Mouse (Mus musculus) liver, embryonic 13.5 days (tissue): Measurements from ENCODE around the gene Uchl1. TPM values are rescaled to one million over a fixed set of nuclear protein-coding genes. Genes with fewer than 3 reads are reported as not detected.

Experiments
- ATAC-seq: fragments of 200-750 bp; cut with Nextera tagmentation; 2 replicates; pipeline ENCODE4 v1.8.0; 2017; ENCODE audit warnings: low read depth, mild to moderate bottlenecking, moderate number of reproducible peaks, moderate library complexity
- DNase-seq: peaks from one replicate; pipeline ENCODE4 v3.0.0; 2022
- H3K27ac ChIP-seq: fragments of 300-500 bp; sonication (generic); 2 replicates; pipeline ENCODE4 v1.5.1; 2015; ENCODE audit warnings: moderate library complexity, mild to moderate bottlenecking, inconsistent platforms
- H3K27me3 ChIP-seq: fragments of 300-500 bp; sonication (generic); 2 replicates; pipeline ENCODE4 v1.6.1; 2015; ENCODE audit warnings: mild to moderate bottlenecking, inconsistent platforms
- H3K36me3 ChIP-seq: fragments of 300-500 bp; sonication (generic); 2 replicates; pipeline ENCODE4 v1.6.1; 2015; ENCODE audit warnings: mild to moderate bottlenecking, inconsistent platforms
- H3K4me1 ChIP-seq: fragments of 300-500 bp; sonication (generic); replicated peaks from 2 replicates; pipeline ENCODE4 v1.6.1; 2015; ENCODE audit warnings: inconsistent platforms
- H3K4me2 ChIP-seq: fragments of 300-500 bp; sonication (generic); 2 replicates; pipeline ENCODE4 v1.6.1; 2015; ENCODE audit warnings: inconsistent platforms, mild to moderate bottlenecking, moderate library complexity
- H3K4me3 ChIP-seq: fragments of 300-500 bp; sonication (generic); replicated peaks from 2 replicates; pipeline ENCODE4 v1.5.1; 2015; ENCODE audit warnings: mild to moderate bottlenecking, inconsistent platforms
- H3K9ac ChIP-seq: fragments of 300-500 bp; sonication (generic); 2 replicates; pipeline ENCODE4 v1.6.1; 2015; ENCODE audit warnings: mild to moderate bottlenecking, inconsistent platforms
- H3K9me3 ChIP-seq: fragments of 300-500 bp; sonication (generic); replicated peaks from 2 replicates; pipeline ENCODE4 v1.6.1; 2016; ENCODE audit warnings: inconsistent platforms
- WGBS: fragments of 180-500 bp; shearing (Covaris S2); methylation state at CpG from one replicate; pipeline ENCODE4 v1.1.7; 2015; ENCODE audit not compliant: insufficient replicate concordance; 5-methylcytosine and 5-hydroxymethylcytosine counted together
- polyA plus RNA-seq: library from polyadenylated mRNA; unstranded; fragments of >200 nt; fragmentation: Nextera tagmentation; extraction: Ambion mirVana; gene quantifications from 2 replicates; pipeline ENCODE4 v1.2.1, GENCODE M21; 2015

Uchl1 gene
- polyA plus RNA-seq = 1.7 and 2.5 TPM in 2 replicates

GRCm38 (mm10) chr5:66675983-66676382 is at the start of gene Uchl1:
TSS of gene Uchl1 (plus strand) at chr5:66676091.
- peaks cover 6% of the 10 kb centered on the region for H3K4me1 ChIP-seq
- no peak within 1 kb of the TSS for H3K9ac ChIP-seq
- no peaks in the 10 kb centered on the region for H3K36me3 ChIP-seq
- no peak for DNase-seq
- no peak within 1 kb of the TSS for H3K27ac ChIP-seq
- peak within 1 kb of the TSS; percentile 37 for H3K4me3 ChIP-seq
- WGBS = under 1% methylated on average over 20 of the region's 20 CpGs
- H3K4me2 ChIP-seq = peak within 1 kb of the TSS; percentile 60
- no peaks in the 10 kb centered on the region for H3K9me3 ChIP-seq
- H3K27me3 ChIP-seq = peaks cover 48% of the 10 kb centered on the region
- no peak for ATAC-seq

- DNase-seq (no peak), ATAC-seq (no peak)
- Histone ChIP-seq H3K27ac (no peak overlapping the region), H3K27me3 (0 out of 2 replicates have a peak, but pooled peaks cover 2% of the 10 kb centered on the region), H3K4me2 (no peak overlapping the region), H3K4me1 (no peaks in the 10 kb centered on the region), H3K4me3 (no peak overlapping the region), H3K9me3 (no peaks in the 10 kb centered on the region), H3K9ac (no peak overlapping the region), H3K36me3 (no peaks in the 10 kb centered on the region)
- 25% methylated on average over 7 of the region's 7 CpGs for WGBS
These were observed 48.1 kb upstream of the Uchl1 start for GRCm38 (mm10) chr5:66627805-66628204.

- H3K27me3 ChIP-seq = 0 out of 2 replicates have a peak, but pooled peaks cover 2% of the 10 kb centered on the region
- no peaks in the 10 kb centered on the region for H3K9me3 ChIP-seq
- no peak overlapping the region for H3K4me3 ChIP-seq
- H3K4me1 ChIP-seq = no peaks in the 10 kb centered on the region
- H3K36me3 ChIP-seq = no peaks in the 10 kb centered on the region
- H3K27ac ChIP-seq = no peak overlapping the region
- DNase-seq (no peak), ATAC-seq (no peak)
- H3K4me2 ChIP-seq = no peak overlapping the region
- no peak overlapping the region for H3K9ac ChIP-seq
- 54% methylated on average over 10 of the region's 10 CpGs for WGBS
These were observed 40.3 kb upstream of the Uchl1 start for GRCm38 (mm10) chr5:66635459-66636079.

GRCm38 (mm10) chr5:66642156-66642555 is 33.7 kb upstream of the Uchl1 start:
- Histone ChIP-seq H3K9me3 (no peaks in the 10 kb centered on the region), H3K4me2 (no peak overlapping the region), H3K9ac (no peak overlapping the region)

GRCm38 (mm10) chr5:66643260-66643659 is 32.6 kb upstream of the Uchl1 start:
- H3K9me3 ChIP-seq = no peaks in the 10 kb centered on the region
- H3K4me1 ChIP-seq = no peaks in the 10 kb centered on the region
- H3K4me3 ChIP-seq = no peak overlapping the region
- H3K27ac ChIP-seq = no peak overlapping the region
- no peak overlapping the region for H3K4me2 ChIP-seq
- no peaks in the 10 kb centered on the region for H3K36me3 ChIP-seq
- DNase-seq (no peak), ATAC-seq (no peak)
- no peaks in the 10 kb centered on the region for H3K27me3 ChIP-seq
- no peak overlapping the region for H3K9ac ChIP-seq
- 48% methylated on average over 5 of the region's 5 CpGs for WGBS

More at GRCm38 (mm10) chr5:66642156-66642555, 33.7 kb upstream of the Uchl1 start:
- no peak for DNase-seq
- Histone ChIP-seq H3K4me1 (no peaks in the 10 kb centered on the region), H3K36me3 (no peaks in the 10 kb centered on the region), H3K27ac (no peak overlapping the region), H3K27me3 (no peaks in the 10 kb centered on the region), H3K4me3 (no peak overlapping the region)
- no peak for ATAC-seq
- WGBS = 70% methylated on average over 4 of the region's 4 CpGs

- no peaks in the 10 kb centered on the region for H3K36me3 ChIP-seq
- no peaks in the 10 kb centered on the region for H3K9me3 ChIP-seq
- no peak overlapping the region for H3K27ac ChIP-seq
- H3K27me3 ChIP-seq = no peaks in the 10 kb centered on the region
- 25% methylated on average over 7 of the region's 7 CpGs for WGBS
- H3K4me2 ChIP-seq = no peak overlapping the region
- H3K4me3 ChIP-seq = no peak overlapping the region
- no peaks in the 10 kb centered on the region for H3K4me1 ChIP-seq
- DNase-seq = no peak
- H3K9ac ChIP-seq = no peak overlapping the region
- no peak for ATAC-seq
These were observed 28.4 kb upstream of the Uchl1 start for GRCm38 (mm10) chr5:66647504-66647903.

GRCm38 (mm10) chr5:66654220-66654619 is 21.7 kb upstream of the Uchl1 start:
- H3K27ac ChIP-seq = no peak overlapping the region
- no peak overlapping the region for H3K4me3 ChIP-seq
- no peaks in the 10 kb centered on the region for H3K36me3 ChIP-seq
- H3K4me1 ChIP-seq = no peaks in the 10 kb centered on the region
- no peak for ATAC-seq
- no peaks in the 10 kb centered on the region for H3K27me3 ChIP-seq
- no peaks in the 10 kb centered on the region for H3K9me3 ChIP-seq
- WGBS = 47% methylated on average over 5 of the region's 5 CpGs
- DNase-seq = no peak
- no peak overlapping the region for H3K4me2 ChIP-seq
- no peak overlapping the region for H3K9ac ChIP-seq

GRCm38 (mm10) chr5:66675189-66675890 is 551 bp upstream of the Uchl1 start:
- Histone ChIP-seq H3K4me3 (peak overlapping the region; percentile 37; the same call in 1 of the 2 replicates), H3K4me1 (peaks cover 6% of the 10 kb centered on the region), H3K9ac (no peak overlapping the region), H3K9me3 (no peaks in the 10 kb centered on the region), H3K27ac (no peak overlapping the region), H3K27me3 (peaks cover 48% of the 10 kb centered on the region), H3K36me3 (no peaks in the 10 kb centered on the region), H3K4me2 (peak overlapping the region; percentile 60)
- no peak for ATAC-seq
- DNase-seq = no peak
- WGBS = 3% methylated on average over 18 of the region's 18 CpGs

GRCm38 (mm10) chr5:66676457-66677117 is 696 bp downstream of the Uchl1 start:
- H3K4me2 ChIP-seq = peak overlapping the region; percentile 60
- ATAC-seq (no peak), DNase-seq (no peak)
- H3K4me3 ChIP-seq = peak overlapping the region; percentile 37
- H3K9me3 ChIP-seq = no peaks in the 10 kb centered on the region
- H3K27ac ChIP-seq = no peak overlapping the region
- peaks cover 48% of the 10 kb centered on the region for H3K27me3 ChIP-seq
- no peaks in the 10 kb centered on the region for H3K36me3 ChIP-seq
- peaks cover 6% of the 10 kb centered on the region for H3K4me1 ChIP-seq
- H3K9ac ChIP-seq = no peak overlapping the region
- WGBS = 1% methylated on average over 51 of the region's 51 CpGs

- H3K4me2 ChIP-seq = no peak overlapping the region
- peaks cover 6% of the 10 kb centered on the region for H3K4me1 ChIP-seq
- DNase-seq = no peak
- H3K4me3 ChIP-seq = no peak overlapping the region
- ATAC-seq = no peak
- H3K27ac ChIP-seq = no peak overlapping the region
- H3K36me3 ChIP-seq = no peaks in the 10 kb centered on the region
- peaks cover 48% of the 10 kb centered on the region for H3K27me3 ChIP-seq
- 64% methylated on average over 21 of the region's 21 CpGs for WGBS
- H3K9me3 ChIP-seq = no peaks in the 10 kb centered on the region
- H3K9ac ChIP-seq = no peak overlapping the region
These were observed 1.8 kb downstream of the Uchl1 start for GRCm38 (mm10) chr5:66677411-66678345.

GRCm38 (mm10) chr5:66679222-66679621 is 3.3 kb downstream of the Uchl1 start:
- DNase-seq = no peak
- no peak overlapping the region for H3K27ac ChIP-seq
- no peak overlapping the region for H3K9ac ChIP-seq
- peaks cover 44% of the 10 kb centered on the region for H3K27me3 ChIP-seq
- ATAC-seq = no peak
- H3K4me1 ChIP-seq = peaks cover 6% of the 10 kb centered on the region
- no peaks in the 10 kb centered on the region for H3K9me3 ChIP-seq
- no peak overlapping the region for H3K4me2 ChIP-seq
- H3K36me3 ChIP-seq = no peaks in the 10 kb centered on the region
- H3K4me3 ChIP-seq = no peak overlapping the region
- 56% methylated on average over 10 of the region's 10 CpGs for WGBS
